Mouse (Mus musculus): ENCODE measurements around the gene Rad52.

Gene Rad52

GRCm38 (mm10) chr6:119902204-119903080, at the start of gene Rad52:
Gene Rad52, plus strand, starts transcription at chr6:119902698.
- peak; percentile 85 for DNase-seq (ENCODE audit: extremely low spot score)

GRCm38 (mm10) chr6:119854156-119854555, 48.3 kb upstream of the Rad52 start:
- DNase-seq (ENCODE audit: extremely low spot score) = peak; percentile 17

- DNase-seq (ENCODE audit: extremely low spot score) = no peak
Measured at GRCm38 (mm10) chr6:119855471-119855870, 47.0 kb upstream of the Rad52 start.

- DNase-seq (ENCODE audit: extremely low spot score) = no peak
Measured at GRCm38 (mm10) chr6:119860236-119860635, 42.3 kb upstream of the Rad52 start.

GRCm38 (mm10) chr6:119861519-119861918, 41.0 kb upstream of the Rad52 start:
- peak; percentile 21 for DNase-seq (ENCODE audit: extremely low spot score)

- no peak for DNase-seq (ENCODE audit: extremely low spot score)
Measured at GRCm38 (mm10) chr6:119864341-119865034, 38.0 kb upstream of the Rad52 start.

GRCm38 (mm10) chr6:119883151-119883550, 19.3 kb upstream of the Rad52 start:
- DNase-seq (ENCODE audit: extremely low spot score) = no peak

- no peak for DNase-seq (ENCODE audit: extremely low spot score)
Measured at GRCm38 (mm10) chr6:119892711-119893110, 9.8 kb upstream of the Rad52 start.

GRCm38 (mm10) chr6:119903081-119903789, 737 bp downstream of the Rad52 start:
- peak; percentile 14 for DNase-seq (ENCODE audit: extremely low spot score)

- DNase-seq (ENCODE audit: extremely low spot score) = no peak
Measured at GRCm38 (mm10) chr6:119905461-119905860, 3.0 kb downstream of the Rad52 start.

- DNase-seq (ENCODE audit: extremely low spot score) = no peak
Measured at GRCm38 (mm10) chr6:119912046-119912445, 9.5 kb downstream of the Rad52 start.

- DNase-seq (ENCODE audit: extremely low spot score) = no peak
Measured at GRCm38 (mm10) chr6:119915710-119916109, 13.2 kb downstream of the Rad52 start.

GRCm38 (mm10) chr6:119918561-119919181, 16.2 kb downstream of the Rad52 start:
- no peak for DNase-seq (ENCODE audit: extremely low spot score)

GRCm38 (mm10) chr6:119922136-119922535, 19.6 kb downstream of the Rad52 start:
- no peak for DNase-seq (ENCODE audit: extremely low spot score)

- DNase-seq (ENCODE audit: extremely low spot score) = no peak
Measured at GRCm38 (mm10) chr6:119922544-119922943, 20.0 kb downstream of the Rad52 start.

- DNase-seq (ENCODE audit: extremely low spot score) = no peak
Measured at GRCm38 (mm10) chr6:119924235-119925005, 21.9 kb downstream of the Rad52 start.
